Mouse (Mus musculus) layer of hippocampus, adult 18-20 months (tissue): Measurements from ENCODE around the gene Birc3. TPM values are rescaled to one million over a fixed set of nuclear protein-coding genes. Genes with fewer than 3 reads are reported as not detected.

Source experiments
- DNase-seq, 2 experiments: peaks; one replicate each; pipeline ENCODE4 v3.0.0; 2022; ENCODE audit warnings: low spot score in 2 of 2
- total RNA-seq, 2 experiments: library from RNA; stranded (reverse); gene quantifications; 2 replicates each; pipeline ENCODE4 v1.2.3; 2021

The Birc3 gene
- total RNA-seq, 2 experiments from 2014 or later, result 1.4 to 1.6 TPM

DNA sequence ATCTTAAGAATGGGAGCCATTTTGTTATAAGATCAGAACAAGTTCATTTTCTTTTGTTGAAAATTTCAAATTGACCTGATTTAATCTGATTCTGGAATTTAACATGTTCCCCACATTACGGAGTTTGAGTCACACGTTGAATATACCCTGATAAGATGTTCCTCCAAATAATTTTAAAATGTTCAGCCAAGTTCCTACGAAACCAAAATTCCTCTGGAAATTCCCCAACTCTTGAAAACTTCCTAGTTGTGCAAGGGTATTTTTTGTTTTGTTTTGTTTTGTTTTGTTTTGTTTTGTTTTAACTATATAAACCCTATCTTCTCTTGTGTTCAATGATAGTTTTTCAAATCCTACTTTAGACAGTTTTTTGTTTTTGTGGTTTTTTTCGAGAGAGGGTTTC is 44.3 kb downstream of the Birc3 start:
- no peak for DNase-seq

DNA sequence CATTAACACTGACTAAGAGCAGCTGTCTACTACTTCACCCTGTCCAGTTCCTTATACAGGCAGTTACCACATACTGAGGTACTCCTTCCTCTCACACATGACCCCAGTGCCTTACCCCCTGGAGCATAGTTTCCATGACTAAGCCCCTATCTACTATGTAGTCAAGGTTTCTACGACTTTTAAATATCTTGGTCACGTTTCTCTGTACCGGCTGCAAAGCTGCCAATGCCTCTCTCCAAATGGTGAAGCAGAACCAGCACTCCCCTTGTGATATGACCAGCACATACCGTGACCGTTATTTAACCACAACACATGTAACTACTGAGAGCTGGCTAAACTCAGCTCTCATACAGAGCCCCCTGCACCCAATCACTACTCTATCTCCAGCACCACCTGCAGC is 48.1 kb downstream of the Birc3 start:
- DNase-seq, result no peak

- no peak for DNase-seq
Observed at GRCm38 (mm10) chr9:7822758-7823157, 50.2 kb downstream of the Birc3 start.

GRCm38 (mm10) chr9:7805101-7805506 is 67.9 kb downstream of the Birc3 start:
- no peak for DNase-seq

Other genes starting within 250 kb of the Birc3 start
- not detected for gene Mmp20, start 245.0 kb downstream of the Birc3 start, total RNA-seq
- not detected for gene Mmp7, start 181.1 kb downstream of the Birc3 start, total RNA-seq
- gene Tmem123, start 109.1 kb downstream of the Birc3 start, total RNA-seq, result 10 to 100 TPM; 12.2 to 12.4 TPM
- 10 to 100 TPM; 33.9 to 38.2 TPM for gene Birc2, start 36.1 kb downstream of the Birc3 start, total RNA-seq
- 10 to 100 TPM; 16.9 to 20.7 TPM for gene Yap1, start 131.4 kb upstream of the Birc3 start, total RNA-seq
- 10 to 100 TPM in 1 of 2 experiments, 1 to 10 TPM in 1; 9.8 to 11.6 TPM for gene Cfap300, start 169.6 kb upstream of the Birc3 start, total RNA-seq